Mouse (Mus musculus) liver, postnatal 0 days (tissue): ENCODE results near the gene Mterf2.

Source experiments
- CTCF ChIP-seq: sonication (generic); IDR thresholded peaks from 2 replicates; pipeline ENCODE4 v1.5.1; 2016; ENCODE audit warnings: antibody characterized with exemption, low read depth
- EP300 ChIP-seq: IDR thresholded peaks from 2 replicates; pipeline ENCODE4 v1.6.1; 2016; ENCODE audit warnings: antibody characterized with exemption, low read depth, mild to moderate bottlenecking

- TF ChIP-seq CTCF (no peak), EP300 (no peak)
These were observed 29.6 kb upstream of the Mterf2 start for GRCm38 (mm10) chr10:85157451-85157850.
